Mouse (Mus musculus) CH12.LX (cell line): ENCODE results near the gene Erh.

ENCODE experiments used
- CHD1 ChIP-seq: IDR thresholded peaks from 2 replicates; pipeline ENCODE4 v1.6.1; 2012; ENCODE audit warnings: low read depth, low read length, improper control_type of control experiment, inconsistent platforms
- E2F4 ChIP-seq: IDR thresholded peaks from 2 replicates; pipeline ENCODE4 v1.6.1; 2011; ENCODE audit warnings: low read depth, low read length, improper control_type of control experiment; ENCODE audit not compliant: insufficient replicate concordance
- KAT2A ChIP-seq: IDR thresholded peaks from 2 replicates; pipeline ENCODE4 v1.6.1; 2012; ENCODE audit warnings: low read length, improper control_type of control experiment, inconsistent platforms; ENCODE audit not compliant: insufficient replicate concordance
- MXI1 ChIP-seq: IDR thresholded peaks from 2 replicates; pipeline ENCODE4 v1.6.1; 2011; ENCODE audit warnings: mild to moderate bottlenecking, low read depth, low read length, improper control_type of control experiment
- ZNF384 ChIP-seq: IDR thresholded peaks from 2 replicates; pipeline ENCODE4 v1.6.1; 2012; ENCODE audit warnings: low read depth, low read length, improper control_type of control experiment, inconsistent platforms

DNA sequence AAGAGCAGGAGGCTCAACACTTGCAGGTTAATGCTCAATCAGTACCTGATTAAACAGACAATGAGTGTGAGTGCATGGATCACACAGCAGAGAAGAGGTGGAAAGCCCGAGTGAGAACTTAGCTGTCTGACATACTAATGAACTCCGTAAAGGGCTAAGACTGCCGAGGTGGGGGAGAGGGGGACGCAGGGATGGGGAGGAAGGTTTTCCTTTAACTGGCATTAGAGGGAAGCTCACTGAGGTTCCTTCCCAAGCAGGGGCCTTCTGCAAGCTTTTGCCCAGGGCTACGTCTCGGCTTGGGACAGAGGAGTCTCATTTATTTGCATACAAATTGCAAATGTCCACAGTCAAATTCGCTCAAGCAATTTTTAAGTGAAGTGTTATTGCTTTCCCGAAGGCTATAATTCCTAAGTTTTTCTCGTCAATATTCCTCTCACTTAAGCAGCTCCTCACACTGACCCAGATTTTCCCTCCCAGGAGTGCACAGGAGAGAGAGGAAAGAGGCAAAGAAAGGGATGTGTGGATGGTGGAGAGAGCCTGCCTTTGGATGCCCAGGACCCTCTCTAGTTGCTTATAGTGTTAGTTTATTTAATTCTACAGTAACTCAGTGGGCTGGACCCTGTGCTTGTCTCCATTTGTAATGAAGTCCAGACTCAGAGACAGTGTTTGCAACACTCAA lies 31.9 kb downstream of the Erh start:
- TF ChIP-seq CHD1 (no peak), MXI1 (no peak), KAT2A (no peak), E2F4 (no peak), ZNF384 (no peak)
